Mouse (Mus musculus): Measurements from ENCODE around the gene Lingo1. TPM values are rescaled to one million over a fixed set of nuclear protein-coding genes. Genes with fewer than 3 reads are reported as not detected.

The Lingo1 gene
- total and polyA plus RNA-seq, 3 experiments = 0.11 TPM; not detected in 2

DNA sequence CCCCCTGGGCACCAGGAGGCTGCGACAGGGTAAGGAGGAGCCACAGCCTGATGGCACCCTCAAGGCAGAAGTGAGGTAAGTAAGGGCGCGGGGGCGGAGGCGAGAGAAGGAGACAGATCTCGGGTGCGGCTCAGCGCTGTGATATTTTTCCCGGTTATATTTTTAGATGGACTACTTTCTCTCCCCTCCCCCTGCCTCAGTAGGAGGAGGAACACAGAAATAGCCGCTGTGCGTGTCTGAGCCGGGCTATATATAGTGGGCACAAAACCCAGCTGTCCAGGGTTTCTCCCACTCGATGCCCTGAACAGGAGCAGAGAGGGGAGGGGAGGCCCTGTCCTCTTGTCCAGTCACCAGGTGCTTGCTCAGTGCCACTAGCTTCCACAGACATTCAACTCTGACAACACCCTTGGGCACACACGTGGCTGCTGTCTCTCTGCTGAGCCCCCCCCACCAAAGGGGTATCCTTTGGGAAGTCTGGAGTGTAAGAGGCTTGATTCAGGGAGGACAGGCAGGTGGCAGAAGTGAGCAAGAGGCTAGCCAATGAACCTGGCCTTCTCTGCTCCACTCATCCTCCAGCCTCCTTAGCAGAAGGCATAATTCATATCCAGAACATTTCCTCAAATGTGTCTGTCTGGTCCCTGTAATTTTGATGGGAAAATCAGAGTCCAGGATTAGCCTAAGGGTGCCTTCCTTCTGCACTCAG is 83.5 kb downstream of the Lingo1 start:
- Histone ChIP-seq H3K4me3 (ENCODE audit: low read depth, low read length) (no peak overlapping the region), H3K36me3 (replicated peaks) (no peaks in the 10 kb centered on the region), H3K9me3 (replicated peaks) (no peaks in the 10 kb centered on the region), H3K27me3 (ENCODE audit: insufficient read depth, low read length) (peaks cover 2% of the 10 kb centered on the region; the same call in 1 of the 2 replicates), H3K4me1 (ENCODE audit: insufficient read depth, low read depth, low read length) (no peaks in the 10 kb centered on the region)
- TF ChIP-seq GATA2 (IDR thresholded peaks at IDR 0.05; ENCODE audit: borderline replicate concordance, low read depth, low read length) = no peak
- no peak for TF ChIP-seq POLR2AphosphoS5 (IDR thresholded peaks at IDR 0.05; ENCODE audit: insufficient replicate concordance, low read depth, low read length)
- TF ChIP-seq TAL1 (conservative IDR thresholded peaks at IDR 0.05; ENCODE audit: low read depth, low read length) = no peak
- no peak for TF ChIP-seq GATA1 (IDR thresholded peaks at IDR 0.05; ENCODE audit: borderline replicate concordance, low read length)
- TF ChIP-seq CTCF (IDR thresholded peaks at IDR 0.05; ENCODE audit: low read depth, low read length) = no peak
- DNase-seq (ENCODE audit: low spot score) (no peak), ATAC-seq (ENCODE audit: extremely low read depth, insufficient number of reproducible peaks, low FRiP score, poor library complexity, severe bottlenecking) (no peak)

DNA sequence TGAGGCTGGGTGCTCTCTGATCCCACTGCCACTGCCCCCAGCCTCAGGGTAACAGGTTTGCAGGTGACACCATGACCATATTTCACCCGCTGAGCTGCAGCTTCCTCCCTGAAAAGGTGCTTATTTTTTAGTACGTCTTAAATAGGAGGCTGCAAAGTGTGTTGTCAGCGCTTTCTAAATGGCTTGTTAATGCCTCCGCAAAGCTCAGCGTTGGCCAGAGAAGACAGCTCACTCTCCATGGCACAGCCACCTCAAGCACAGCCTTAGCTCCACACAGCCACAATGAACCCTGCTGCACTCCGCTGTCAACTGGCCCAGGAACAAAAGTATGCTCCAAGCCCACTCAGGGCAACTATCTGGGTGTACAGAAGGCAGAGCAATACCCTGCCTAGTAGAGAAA is 85.3 kb downstream of the Lingo1 start:
- Histone ChIP-seq H3K4me3 (ENCODE audit: low read depth, low read length) (no peak overlapping the region), H3K36me3 (replicated peaks) (no peaks in the 10 kb centered on the region), H3K9me3 (replicated peaks) (no peaks in the 10 kb centered on the region), H3K4me1 (ENCODE audit: insufficient read depth, low read depth, low read length) (no peaks in the 10 kb centered on the region), H3K27me3 (ENCODE audit: insufficient read depth, low read length) (peaks cover 2% of the 10 kb centered on the region; the same call in 1 of the 2 replicates)
- DNase-seq (ENCODE audit: low spot score) (no peak), ATAC-seq (ENCODE audit: extremely low read depth, insufficient number of reproducible peaks, low FRiP score, poor library complexity, severe bottlenecking) (no peak)
- TF ChIP-seq GATA2 (IDR thresholded peaks at IDR 0.05; ENCODE audit: borderline replicate concordance, low read depth, low read length) (no peak), TAL1 (conservative IDR thresholded peaks at IDR 0.05; ENCODE audit: low read depth, low read length) (no peak), POLR2AphosphoS5 (IDR thresholded peaks at IDR 0.05; ENCODE audit: insufficient replicate concordance, low read depth, low read length) (no peak), CTCF (IDR thresholded peaks at IDR 0.05; ENCODE audit: low read depth, low read length) (no peak), GATA1 (IDR thresholded peaks at IDR 0.05; ENCODE audit: borderline replicate concordance, low read length) (no peak)

DNA sequence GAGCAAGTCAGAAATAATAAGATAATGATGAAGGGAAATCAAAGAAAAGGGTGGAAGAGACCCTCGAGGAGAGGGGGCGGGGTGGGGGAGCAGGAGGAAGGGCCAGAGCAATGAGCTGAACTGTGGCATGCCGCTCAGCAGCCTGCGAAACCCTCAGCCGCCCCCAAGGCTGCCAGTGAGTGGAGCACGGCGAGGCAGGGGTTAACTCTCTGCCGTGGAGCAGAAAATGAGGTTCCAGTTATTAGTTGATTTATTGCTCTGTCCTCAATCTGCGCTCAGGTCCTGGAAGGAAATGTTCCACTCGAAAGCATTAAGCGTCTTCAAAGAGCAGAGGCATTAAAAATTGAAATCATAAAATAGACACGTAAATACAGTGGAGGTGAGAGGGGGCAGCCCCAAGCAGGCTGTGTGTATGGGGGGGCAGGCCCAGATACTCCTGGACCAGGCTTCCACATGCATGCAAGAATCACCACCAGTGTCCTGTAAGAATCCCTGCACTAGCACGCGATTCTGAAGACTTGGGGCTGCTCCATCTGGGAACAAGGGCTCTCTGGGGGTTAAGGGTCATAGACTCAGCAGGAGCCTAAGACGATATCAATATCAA is 89.7 kb downstream of the Lingo1 start:
- Histone ChIP-seq H3K4me3 (ENCODE audit: low read depth, low read length) (no peak overlapping the region), H3K4me1 (ENCODE audit: insufficient read depth, low read depth, low read length) (no peaks in the 10 kb centered on the region), H3K27me3 (ENCODE audit: insufficient read depth, low read length) (peaks cover 5% of the 10 kb centered on the region; the same call in 1 of the 2 replicates), H3K36me3 (replicated peaks) (no peaks in the 10 kb centered on the region), H3K9me3 (replicated peaks) (no peaks in the 10 kb centered on the region)
- DNase-seq (ENCODE audit: low spot score) (no peak), ATAC-seq (ENCODE audit: extremely low read depth, insufficient number of reproducible peaks, low FRiP score, poor library complexity, severe bottlenecking) (no peak)
- no peak for TF ChIP-seq TAL1 (conservative IDR thresholded peaks at IDR 0.05; ENCODE audit: low read depth, low read length)
- TF ChIP-seq CTCF (IDR thresholded peaks at IDR 0.05; ENCODE audit: low read depth, low read length) = no peak
- no peak for TF ChIP-seq POLR2AphosphoS5 (IDR thresholded peaks at IDR 0.05; ENCODE audit: insufficient replicate concordance, low read depth, low read length)
- TF ChIP-seq GATA1 (IDR thresholded peaks at IDR 0.05; ENCODE audit: borderline replicate concordance, low read length) = no peak
- TF ChIP-seq GATA2 (IDR thresholded peaks at IDR 0.05; ENCODE audit: borderline replicate concordance, low read depth, low read length) = no peak

DNA sequence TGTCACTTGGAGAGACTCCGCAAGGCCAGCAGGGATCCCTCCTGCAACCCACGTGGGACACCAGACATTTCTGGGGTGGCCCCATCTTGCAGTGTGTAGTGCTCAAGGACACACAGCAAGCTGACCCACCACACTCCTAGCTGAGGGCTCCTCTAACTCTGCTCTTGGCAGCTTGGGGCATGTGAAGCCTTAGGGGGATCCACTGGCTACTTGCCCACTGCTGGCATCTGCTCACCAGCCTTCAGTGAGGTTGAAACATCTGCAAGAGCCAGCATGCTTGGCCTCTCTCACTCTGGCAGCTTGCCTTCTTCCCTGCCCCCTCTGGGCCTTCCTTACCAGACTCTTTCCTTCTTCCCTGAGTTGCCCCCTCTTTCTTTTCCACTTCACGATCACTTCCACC is 94.9 kb downstream of the Lingo1 start:
- Histone ChIP-seq H3K27me3 (ENCODE audit: insufficient read depth, low read length) (peaks cover 3% of the 10 kb centered on the region; the same call in 1 of the 2 replicates), H3K9me3 (replicated peaks) (no peaks in the 10 kb centered on the region), H3K4me3 (ENCODE audit: low read depth, low read length) (no peak overlapping the region), H3K4me1 (ENCODE audit: insufficient read depth, low read depth, low read length) (no peaks in the 10 kb centered on the region), H3K36me3 (replicated peaks) (no peaks in the 10 kb centered on the region)
- TF ChIP-seq POLR2AphosphoS5 (IDR thresholded peaks at IDR 0.05; ENCODE audit: insufficient replicate concordance, low read depth, low read length) (no peak), GATA1 (IDR thresholded peaks at IDR 0.05; ENCODE audit: borderline replicate concordance, low read length) (no peak), GATA2 (IDR thresholded peaks at IDR 0.05; ENCODE audit: borderline replicate concordance, low read depth, low read length) (no peak), TAL1 (conservative IDR thresholded peaks at IDR 0.05; ENCODE audit: low read depth, low read length) (no peak), CTCF (IDR thresholded peaks at IDR 0.05; ENCODE audit: low read depth, low read length) (no peak)
- DNase-seq (ENCODE audit: low spot score) (no peak), ATAC-seq (ENCODE audit: extremely low read depth, insufficient number of reproducible peaks, low FRiP score, poor library complexity, severe bottlenecking) (no peak)

DNA sequence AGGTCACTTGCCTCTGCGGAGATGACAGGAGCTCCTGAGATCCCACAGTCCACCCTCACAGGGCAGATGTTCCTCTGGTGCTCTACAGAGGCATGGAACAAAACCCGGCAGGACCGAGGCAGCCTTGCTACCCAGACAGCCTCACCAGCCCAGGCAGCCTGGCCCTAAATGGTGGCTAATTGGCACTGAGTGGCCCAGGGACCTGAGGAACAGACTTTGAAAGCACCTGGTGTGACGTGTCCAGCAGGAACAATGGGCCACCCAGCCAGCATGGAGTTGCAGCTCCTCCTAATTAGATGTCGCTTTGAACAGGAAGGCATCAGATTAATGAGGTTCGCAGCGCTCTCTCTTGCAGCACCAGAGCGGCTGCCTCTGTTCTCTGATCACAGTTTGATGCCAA is 95.4 kb downstream of the Lingo1 start:
- Histone ChIP-seq H3K4me3 (ENCODE audit: low read depth, low read length) (no peak overlapping the region), H3K27me3 (ENCODE audit: insufficient read depth, low read length) (peaks cover 3% of the 10 kb centered on the region; the same call in 1 of the 2 replicates), H3K4me1 (ENCODE audit: insufficient read depth, low read depth, low read length) (no peaks in the 10 kb centered on the region), H3K36me3 (replicated peaks) (no peaks in the 10 kb centered on the region), H3K9me3 (replicated peaks) (no peaks in the 10 kb centered on the region)
- ATAC-seq (ENCODE audit: extremely low read depth, insufficient number of reproducible peaks, low FRiP score, poor library complexity, severe bottlenecking) (no peak), DNase-seq (ENCODE audit: low spot score) (no peak)
- TF ChIP-seq POLR2AphosphoS5 (IDR thresholded peaks at IDR 0.05; ENCODE audit: insufficient replicate concordance, low read depth, low read length) (no peak), TAL1 (conservative IDR thresholded peaks at IDR 0.05; ENCODE audit: low read depth, low read length) (no peak), GATA2 (IDR thresholded peaks at IDR 0.05; ENCODE audit: borderline replicate concordance, low read depth, low read length) (no peak), GATA1 (IDR thresholded peaks at IDR 0.05; ENCODE audit: borderline replicate concordance, low read length) (no peak), CTCF (IDR thresholded peaks at IDR 0.05; ENCODE audit: low read depth, low read length) (no peak)

DNA sequence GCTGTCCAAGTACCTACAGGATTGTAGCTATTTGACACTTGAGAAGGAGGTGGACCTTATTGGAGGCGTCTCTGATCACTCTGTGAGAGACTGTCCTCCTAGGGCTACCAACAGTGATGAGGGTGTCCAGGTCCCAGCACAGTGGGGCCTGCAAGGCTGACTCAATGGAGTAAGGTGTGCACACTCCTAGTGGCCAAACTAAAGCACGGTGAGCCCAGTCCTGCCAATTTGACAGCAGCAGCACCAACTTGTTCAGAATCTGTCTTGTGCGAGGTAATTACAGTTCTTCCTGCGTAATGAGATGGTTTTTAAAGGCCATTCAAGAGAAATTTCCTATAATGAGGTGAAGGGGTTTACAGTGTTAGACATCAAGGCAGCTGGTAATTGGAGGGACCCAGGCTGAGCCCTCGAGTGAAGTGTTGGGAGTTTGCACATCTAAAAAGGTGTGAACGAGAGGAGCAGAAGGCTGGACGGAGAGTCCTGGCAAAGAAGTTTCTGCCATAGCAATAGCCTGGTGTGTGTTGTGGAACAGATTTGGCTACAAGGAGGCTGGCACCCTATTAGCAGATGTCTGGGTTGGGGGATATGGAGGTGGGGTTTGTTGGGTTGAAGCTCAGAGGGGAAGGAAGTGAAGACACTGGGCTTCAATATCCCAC is 97.4 kb downstream of the Lingo1 start:
- no peaks in the 10 kb centered on the region for H3K4me1 ChIP-seq (ENCODE audit: insufficient read depth, low read depth, low read length)
- peaks cover 3% of the 10 kb centered on the region; the same call in 1 of the 2 replicates for H3K27me3 ChIP-seq (ENCODE audit: insufficient read depth, low read length)
- TF ChIP-seq TAL1 (conservative IDR thresholded peaks at IDR 0.05; ENCODE audit: low read depth, low read length) = no peak
- no peak for TF ChIP-seq POLR2AphosphoS5 (IDR thresholded peaks at IDR 0.05; ENCODE audit: insufficient replicate concordance, low read depth, low read length)
- TF ChIP-seq CTCF (IDR thresholded peaks at IDR 0.05; ENCODE audit: low read depth, low read length) = no peak
- TF ChIP-seq GATA1 (IDR thresholded peaks at IDR 0.05; ENCODE audit: borderline replicate concordance, low read length) = no peak
- TF ChIP-seq GATA2 (IDR thresholded peaks at IDR 0.05; ENCODE audit: borderline replicate concordance, low read depth, low read length) = no peak
- ATAC-seq (ENCODE audit: extremely low read depth, insufficient number of reproducible peaks, low FRiP score, poor library complexity, severe bottlenecking) (no peak), DNase-seq (ENCODE audit: low spot score) (no peak)
- no peaks in the 10 kb centered on the region for H3K9me3 ChIP-seq (replicated peaks)
- H3K4me3 ChIP-seq (ENCODE audit: low read depth, low read length) = no peak overlapping the region
- no peaks in the 10 kb centered on the region for H3K36me3 ChIP-seq (replicated peaks)

All from G1E (cell line).